Mouse (Mus musculus): ENCODE measurements at regions not wholly inside any gene's neighbourhood (a gene's known extent, or its start where the extent isn't known, plus 50 kb on each side); places are given as distances from the start of the nearest gene placed in this dataset.
A peak's percentile ranks its signal among the peaks of the same experiment; 100 is the strongest.

- DNase-seq: no peak
Observed at GRCm38 (mm10) chr11:113032487-113033228, 250.6 kb downstream of the Sox9 start.

DNA sequence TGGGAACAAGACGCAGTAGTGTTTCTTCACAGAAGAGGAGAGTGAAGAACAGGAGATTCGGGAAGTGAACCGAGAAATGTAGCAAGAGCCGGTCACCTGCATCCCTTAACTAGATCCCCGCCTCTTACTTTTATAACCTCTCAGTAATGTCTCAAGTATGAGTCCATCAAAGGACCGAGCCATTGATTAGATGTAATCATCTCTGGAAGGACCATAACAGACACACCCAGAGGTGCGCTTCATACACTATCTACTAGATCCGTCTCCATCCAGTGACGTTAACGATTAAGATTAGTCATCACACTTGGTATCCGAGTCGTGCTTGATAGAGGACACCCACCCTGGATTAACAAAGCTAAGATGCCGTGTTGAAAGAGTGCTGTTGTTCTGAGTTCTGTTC, 252.9 kb downstream of the Sox9 start:
- DNase-seq: no peak

DNA sequence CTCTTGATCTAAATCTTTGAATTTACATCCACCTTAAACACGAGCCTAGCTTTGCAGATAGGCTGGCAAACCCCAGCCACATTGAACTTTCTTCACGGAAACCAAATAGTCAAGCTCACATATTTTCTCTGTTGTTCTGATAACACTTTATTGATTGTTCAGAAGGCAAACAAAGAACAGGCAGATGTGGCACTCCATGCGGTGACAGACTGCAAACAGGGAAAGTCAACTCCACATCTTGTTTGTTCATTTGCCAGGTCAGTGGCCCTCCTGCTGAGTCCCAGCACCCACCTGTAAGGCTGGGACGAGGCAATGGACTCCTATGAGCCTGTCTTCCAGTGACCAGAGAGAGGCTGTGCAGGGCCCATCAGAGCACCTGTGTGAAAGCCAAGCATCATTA, 255.7 kb downstream of the Sox9 start:
- DNase-seq: no peak

- no peak for DNase-seq
Observed at GRCm38 (mm10) chr11:113042710-113043109, 260.7 kb downstream of the Sox9 start.

- no peak for DNase-seq
Observed at GRCm38 (mm10) chr11:113046200-113047051, 264.4 kb downstream of the Sox9 start.

GRCm38 (mm10) chr11:113048158-113048557, 266.1 kb downstream of the Sox9 start:
- no peak for DNase-seq

- DNase-seq: no peak
Observed at GRCm38 (mm10) chr11:113049593-113049992, 267.6 kb downstream of the Sox9 start.

GRCm38 (mm10) chr11:113052536-113052935, 270.5 kb downstream of the Sox9 start:
- DNase-seq: no peak

DNA sequence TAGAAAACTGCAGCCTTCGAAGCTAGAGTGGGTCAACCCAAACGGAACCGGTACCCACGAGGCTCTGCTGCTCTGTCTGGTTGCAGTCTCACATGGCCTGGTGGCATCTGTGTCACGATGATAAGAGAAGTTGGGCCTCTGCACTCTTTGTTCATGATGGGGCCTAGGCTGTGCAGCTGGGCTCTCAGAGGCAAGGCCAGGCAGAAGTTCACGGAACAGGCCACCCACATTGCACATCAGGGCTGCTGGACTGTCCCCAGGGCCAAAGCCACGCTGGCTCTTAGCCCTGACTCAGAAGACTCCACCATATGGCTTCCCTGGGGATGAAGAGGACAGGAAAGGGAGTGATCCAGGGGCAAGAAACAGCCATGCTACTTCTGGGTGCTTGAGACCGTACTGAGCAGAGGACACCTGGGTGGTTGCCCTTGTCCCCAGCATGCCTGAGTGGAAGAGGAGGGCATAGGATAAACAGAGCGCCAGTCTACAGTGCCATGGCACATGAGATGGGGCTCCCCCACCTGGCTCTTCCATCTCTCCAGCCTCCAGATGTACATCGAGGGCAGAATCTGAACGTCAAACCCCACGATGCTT, 274.1 kb downstream of the Sox9 start:
- no peak for DNase-seq

DNA sequence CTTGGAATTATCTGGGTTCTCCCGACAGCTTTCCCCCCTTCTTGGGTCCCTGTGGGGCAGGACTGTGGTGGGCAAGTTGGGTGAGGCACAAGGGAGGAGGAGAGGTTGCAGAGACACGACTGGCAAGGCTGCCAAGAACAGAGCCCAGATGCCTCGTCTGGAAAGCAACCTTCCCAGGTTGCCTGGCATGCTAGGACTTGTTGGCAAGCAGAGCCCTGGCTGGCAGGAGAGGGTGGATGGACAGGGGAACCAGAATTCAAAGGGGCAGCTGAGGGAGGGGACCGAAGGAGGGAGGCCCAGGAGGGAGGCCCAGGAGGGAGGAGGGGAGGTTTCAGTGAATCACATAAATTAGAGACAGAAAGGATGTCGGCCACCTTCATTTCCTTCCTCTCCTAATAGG, 274.8 kb downstream of the Sox9 start:
- peak; percentile 49 for DNase-seq

- no peak for DNase-seq
Observed at GRCm38 (mm10) chr11:113070365-113070764, 288.3 kb downstream of the Sox9 start.

GRCm38 (mm10) chr11:113071942-113072341, 289.9 kb downstream of the Sox9 start:
- no peak for DNase-seq

- no peak for DNase-seq
Observed at GRCm38 (mm10) chr11:113074328-113074727, 292.3 kb downstream of the Sox9 start.

DNA sequence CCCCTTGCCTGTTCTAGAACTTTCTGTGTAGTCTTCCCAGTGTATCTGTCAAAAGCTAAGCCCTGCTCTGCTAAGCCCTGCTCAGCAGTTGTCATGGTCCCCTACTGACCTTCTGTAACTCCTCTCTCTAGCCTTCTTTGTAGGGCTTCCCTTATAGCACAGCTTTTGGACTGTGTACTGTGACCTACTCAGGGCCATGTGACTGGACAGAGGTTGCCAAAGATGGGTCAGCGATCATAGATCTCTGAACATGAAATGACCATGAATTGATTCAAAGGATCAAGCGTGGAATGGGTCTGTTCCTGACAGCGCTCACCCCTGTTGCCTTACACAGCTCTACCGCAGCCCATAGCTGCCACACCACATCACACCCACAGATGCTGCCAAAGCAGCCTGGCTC, 294.3 kb downstream of the Sox9 start:
- no peak for DNase-seq

- DNase-seq: no peak
Observed at GRCm38 (mm10) chr11:113080311-113080710, 298.3 kb downstream of the Sox9 start.

DNA sequence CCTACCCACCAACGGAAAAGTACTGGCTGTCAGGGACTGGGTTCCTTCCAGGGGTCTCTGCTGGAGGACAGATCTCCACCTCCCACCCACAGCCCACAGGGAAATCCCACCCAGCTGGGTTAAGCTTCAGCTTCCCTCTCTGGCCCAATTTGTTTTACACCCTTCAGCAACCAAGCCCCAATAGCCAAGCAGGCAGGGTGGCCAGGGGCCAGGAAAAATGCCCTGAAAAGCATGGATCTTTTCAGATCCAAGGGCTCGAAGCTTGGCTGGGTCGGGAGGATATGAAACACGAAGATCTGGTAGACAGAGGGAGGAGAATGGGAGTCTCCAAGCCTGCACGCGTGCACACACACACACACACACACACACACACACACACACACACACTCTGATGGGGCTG, 302.4 kb downstream of the Sox9 start:
- no peak for DNase-seq

DNA sequence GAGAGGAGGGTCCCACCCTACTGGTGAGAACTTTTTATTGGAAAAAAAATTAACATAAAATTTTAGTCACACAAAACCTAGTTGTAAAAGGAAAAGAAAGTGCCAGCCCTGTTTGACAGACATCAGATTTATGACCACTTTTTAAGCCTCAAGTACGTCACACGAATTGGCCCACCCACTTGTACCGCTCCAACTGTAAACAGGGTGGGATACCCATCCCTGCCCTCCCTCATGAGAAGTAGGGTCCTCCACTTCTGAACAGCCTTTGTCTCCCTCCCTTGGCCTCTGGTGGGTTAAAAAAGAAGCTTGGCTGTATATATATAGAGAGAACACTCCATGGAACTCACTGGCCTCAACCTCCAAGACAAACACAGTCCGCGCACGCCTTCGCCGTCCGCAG, 303.5 kb downstream of the Sox9 start:
- no peak for DNase-seq

DNA sequence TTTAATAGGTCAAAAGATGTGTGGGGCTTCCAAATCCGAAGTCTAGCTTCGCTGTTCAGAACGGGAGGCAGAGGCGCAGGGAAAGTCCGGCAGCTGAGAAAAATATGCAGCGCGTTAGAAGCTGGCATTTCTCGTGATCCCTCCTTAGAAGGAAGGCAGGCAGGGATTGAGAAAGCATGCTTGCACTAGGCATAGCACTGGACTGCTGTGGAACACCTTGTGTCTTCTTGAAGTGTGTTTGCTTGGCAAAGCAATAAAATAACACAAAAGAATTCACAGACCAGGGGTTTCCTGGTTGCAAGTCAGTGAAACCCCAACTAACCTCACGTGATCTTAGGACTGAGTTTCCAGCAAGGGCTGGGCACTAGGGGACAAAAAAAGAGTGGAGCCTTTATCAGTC, 305.1 kb downstream of the Sox9 start:
- no peak for DNase-seq

DNA sequence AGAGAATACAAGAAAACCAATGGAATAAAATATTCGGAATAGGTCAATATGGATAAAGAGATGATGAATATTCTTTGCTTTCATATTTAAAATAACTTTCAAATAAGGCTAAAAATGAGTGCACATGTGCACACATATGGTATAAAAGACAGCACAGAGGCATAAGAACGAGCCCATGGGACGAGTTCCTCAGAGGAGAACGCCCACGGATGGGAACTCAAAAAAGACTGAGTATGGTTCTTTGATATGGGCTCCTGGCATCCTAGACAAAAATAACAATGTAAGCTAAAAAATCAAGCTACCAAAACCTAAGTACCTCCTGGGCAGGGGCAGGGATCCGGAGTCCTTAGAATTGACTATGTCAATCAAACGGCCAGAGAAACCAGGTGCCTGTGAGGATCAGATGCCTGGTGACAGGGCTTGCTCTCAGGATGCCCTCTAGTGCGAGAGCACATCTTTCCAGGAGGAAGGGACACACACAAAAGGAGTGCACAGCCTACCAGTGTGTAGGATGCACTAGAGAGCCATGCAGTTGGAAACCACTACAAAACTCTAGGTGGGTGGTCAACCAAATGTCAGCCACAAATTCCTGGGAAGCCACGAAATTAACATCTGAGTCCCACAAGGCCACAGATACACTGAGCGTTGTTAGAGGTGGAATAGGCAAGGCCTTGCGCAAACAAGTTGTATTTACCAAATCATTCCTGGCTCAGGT, 307.8 kb downstream of the Sox9 start:
- DNase-seq: no peak

- peak; percentile 16 for DNase-seq
Observed at GRCm38 (mm10) chr11:113091901-113092568, 310.0 kb downstream of the Sox9 start.

DNA sequence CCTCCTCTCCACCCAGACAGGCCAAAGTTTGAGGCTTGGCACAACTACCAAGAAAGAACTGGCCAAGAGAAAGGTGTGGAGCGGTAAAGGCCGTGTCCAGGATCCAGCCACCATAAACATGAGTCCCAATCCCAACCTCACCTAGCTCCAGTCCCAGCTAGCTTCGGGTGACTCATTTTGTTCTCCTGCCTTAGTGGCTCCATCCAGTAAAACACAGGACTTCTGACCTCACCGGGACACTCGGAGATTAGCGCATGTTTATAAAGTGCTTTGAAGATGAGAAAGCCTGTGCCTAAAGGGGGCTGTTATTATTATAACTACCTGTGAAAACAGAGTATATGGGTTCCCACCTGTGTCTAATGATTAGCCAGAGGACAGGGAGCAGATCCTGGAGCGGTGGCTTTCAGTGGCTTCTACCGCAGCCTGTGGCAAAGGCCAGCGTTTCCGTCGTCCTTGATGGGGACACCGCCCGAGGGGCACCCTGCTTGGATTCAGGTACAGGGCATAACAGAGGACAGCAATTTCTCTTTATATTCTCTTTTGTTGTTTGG, 311.9 kb downstream of the Sox9 start:
- no peak for DNase-seq

DNA sequence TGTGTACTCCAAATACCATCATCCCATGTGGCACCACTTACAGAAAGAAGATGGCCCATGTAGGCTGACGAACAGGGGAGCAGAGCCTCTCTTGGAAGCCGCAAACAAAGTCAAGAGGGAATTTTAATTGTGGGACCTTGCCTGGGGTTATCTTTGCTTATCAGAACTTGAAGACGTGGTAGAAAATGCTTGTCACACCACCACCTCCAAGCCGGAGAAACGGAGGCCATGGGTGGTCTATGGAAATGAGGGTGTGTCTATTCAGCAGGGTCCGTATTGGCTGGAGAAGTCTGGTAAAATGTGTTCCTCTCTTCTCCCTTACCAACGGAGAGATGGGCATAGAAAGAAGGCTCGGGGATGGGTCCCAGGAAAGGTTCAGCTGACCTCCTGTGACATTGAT, 313.6 kb downstream of the Sox9 start:
- no peak for DNase-seq

Measured in cerebellum, adult 11-12 months (tissue).